11 mouse cellular contexts compared by ENCODE assay signal in the genomic region with DNA sequence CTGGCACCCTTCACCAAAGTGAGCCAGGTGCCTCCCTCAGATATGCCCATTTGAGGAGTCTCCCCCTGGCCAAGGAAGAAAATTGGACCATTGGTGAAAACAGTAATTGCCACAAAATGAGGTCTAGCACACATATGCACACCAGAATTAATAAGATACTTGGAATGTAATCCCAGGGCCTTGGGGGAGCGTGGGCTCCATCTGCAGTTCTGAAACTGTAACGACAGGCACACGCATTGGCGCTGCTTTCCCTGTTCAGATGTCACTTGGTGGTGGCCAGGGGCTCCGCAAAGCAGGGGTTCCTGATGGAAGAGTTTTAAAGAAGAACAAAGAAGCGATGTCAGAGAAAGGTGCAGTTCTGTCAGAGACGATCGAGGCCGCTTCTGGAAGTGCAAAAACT. TPM values are rescaled to one million over a fixed set of nuclear protein-coding genes. Genes with fewer than 3 reads are reported as not detected.
DNase-seq lines count a peak whose midpoint lies in the region; ATAC-seq and TF ChIP-seq lines count a peak whose summit lies in the region.
"Had no signal": no experiment of that assay in that cellular context is flagged by ENCODE, and none has a peak within 500 bp of the region (broad histone marks: within the 10 kb centered on the region; RNA-seq: fewer than 3 reads in every experiment).

No protein-coding gene starts in this region.

- H3K4me3 ChIP-seq in layer of hippocampus, adult 2 months = no peak overlapping the region
- H3K4me3 ChIP-seq: erythroblast, embryonic 14.5 days; liver, embryonic 13.5 days; stomach, embryonic 15.5 days had no signal

- peak; percentile 95 for TF ChIP-seq CTCF in layer of hippocampus, adult 2 months (conservative IDR thresholded peaks at IDR 0.05)

- no peak for ATAC-seq in megakaryocyte-erythroid progenitor cell, adult 5-6 weeks (replicated peaks; ENCODE audit: low FRiP score, low TSS enrichment, poor library complexity, severe bottlenecking)

- H3K27ac ChIP-seq in layer of hippocampus, adult 2 months = no peak overlapping the region
- H3K27ac ChIP-seq: liver, embryonic 13.5 days; stomach, embryonic 15.5 days had no signal

- DNase-seq in adrenal gland, adult (ENCODE audit: inconsistent age in 2 of 2, low spot score in 1 of 2) = peak; percentile 43 to 60
- DNase-seq in adrenal gland, adult 2 months = no peak
- peak; percentile 63 for DNase-seq in layer of hippocampus, adult 11-12 months (ENCODE audit: low spot score)
- DNase-seq in layer of hippocampus, adult 9-10 months (ENCODE audit: low spot score) = no peak
- DNase-seq in ZHBTc4 (ENCODE audit: low read depth, low spot score) = peak; percentile 59
- DNase-seq in layer of hippocampus, adult 2 months (ENCODE audit: low spot score in 2 of 2) = peak; percentile 41 to 59
- peak; percentile 52 for DNase-seq in right cerebral cortex, postnatal 14 days
- DNase-seq: liver, embryonic 13.5 days had no signal

RNA-seq across cellular contexts. Expression of gene Synj2, which starts 17.8 kb away (rescaled TPM):
- 10 to 100 TPM in 1 of 2 experiments, 1 to 10 TPM in 1; 9.7 to 18.3 TPM for total RNA-seq in adrenal gland, adult 2 months (2021)
- 3.6 and 4.6 TPM in 2 replicates for polyA plus RNA-seq in adrenal gland, adult 2 months (2012; rRNA removed)
- 10 to 100 TPM; 54.1 to 62.2 TPM for total RNA-seq in layer of hippocampus, adult 2 months (2021)
- total RNA-seq in megakaryocyte-erythroid progenitor cell, adult 5-6 weeks (2014; fragmentation: Nextera tagmentation) = 2.0 and 3.6 TPM in 2 replicates
- total RNA-seq in megakaryocyte-erythroid progenitor cell, adult 5-6 weeks (2017) = 1.5 and 1.8 TPM in 2 replicates
- polyA plus RNA-seq: erythroblast, embryonic 14.5 days had no signal

Comparison
In these comparisons a context has a peak if more than half of its experiments do, and no peak if none do; other contexts are left out.
1. DNase-seq: peak in adrenal gland, adult (2 of 2), layer of hippocampus, adult 11-12 months (single experiment), ZHBTc4 (single experiment), layer of hippocampus, adult 2 months (2 of 2) and right cerebral cortex, postnatal 14 days (single experiment); none in adrenal gland, adult 2 months (single experiment) and layer of hippocampus, adult 9-10 months (single experiment).